Mouse (Mus musculus) telencephalon, adult 2 months (tissue): Measurements from ENCODE around the gene Pon2.

ENCODE experiments used
- DNase-seq: peaks from one replicate; pipeline ENCODE4 v3.0.0-alpha.2; 2011; ENCODE audit warnings: low read depth, low spot score

Gene Pon2

DNA sequence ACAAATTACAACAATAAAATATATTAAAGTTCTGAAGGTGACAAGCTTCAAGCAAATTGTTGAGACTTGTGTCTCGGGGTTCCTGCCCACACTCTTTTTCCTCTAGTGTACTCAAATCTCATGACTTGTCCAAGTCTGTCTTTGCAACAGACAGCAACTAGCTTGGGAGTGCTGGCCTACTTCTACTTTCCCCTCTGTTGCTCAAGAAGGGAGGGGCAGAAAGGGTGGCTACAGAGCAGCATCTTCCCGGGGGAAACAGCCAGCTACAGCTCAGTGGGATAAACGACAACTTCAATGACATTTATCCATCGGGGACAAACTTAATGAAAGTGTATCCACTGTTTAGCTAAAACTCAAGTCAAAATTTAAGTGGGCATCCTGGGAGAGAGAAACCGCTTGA is 5.4 kb downstream of the Pon2 start:
- no peak for DNase-seq

DNA sequence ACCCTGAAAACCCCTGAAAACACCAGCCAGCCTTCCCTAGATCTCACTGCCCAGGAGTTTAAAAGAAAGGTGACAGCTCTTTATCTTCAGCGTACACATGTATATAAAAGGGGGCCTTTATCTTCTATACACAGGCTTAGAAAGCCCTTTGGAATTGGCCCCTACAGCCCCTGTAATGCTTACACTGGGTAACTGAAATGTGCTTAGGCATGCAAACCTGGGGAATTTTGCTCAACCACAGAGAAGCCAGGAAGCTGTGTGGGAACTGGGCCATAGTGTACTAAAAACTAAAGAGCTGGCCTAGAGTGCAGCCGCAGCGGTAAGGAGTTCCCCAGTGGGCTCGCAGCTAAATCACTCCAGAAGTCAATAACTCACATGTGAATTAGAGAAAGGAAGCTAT is 6.8 kb downstream of the Pon2 start:
- DNase-seq: no peak

DNA sequence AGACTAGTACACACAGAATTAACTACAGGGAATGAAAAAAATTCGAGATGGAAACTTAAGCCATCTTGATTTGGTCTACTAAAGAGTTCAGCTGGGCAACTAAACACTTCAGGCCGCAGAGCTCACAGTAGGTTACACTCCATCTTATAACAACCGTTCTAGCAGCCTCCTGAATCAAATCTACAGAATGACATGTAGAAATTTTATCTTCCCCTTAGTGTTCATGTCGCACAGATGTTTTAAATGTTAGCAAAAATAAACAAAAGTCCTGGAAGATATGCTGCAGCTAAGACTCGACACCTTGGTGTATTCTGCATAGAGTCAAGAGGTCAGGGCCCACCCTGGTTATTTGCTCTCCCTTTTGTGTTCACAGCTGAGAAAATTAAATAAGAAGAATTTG is 10.3 kb downstream of the Pon2 start:
- DNase-seq: no peak

DNA sequence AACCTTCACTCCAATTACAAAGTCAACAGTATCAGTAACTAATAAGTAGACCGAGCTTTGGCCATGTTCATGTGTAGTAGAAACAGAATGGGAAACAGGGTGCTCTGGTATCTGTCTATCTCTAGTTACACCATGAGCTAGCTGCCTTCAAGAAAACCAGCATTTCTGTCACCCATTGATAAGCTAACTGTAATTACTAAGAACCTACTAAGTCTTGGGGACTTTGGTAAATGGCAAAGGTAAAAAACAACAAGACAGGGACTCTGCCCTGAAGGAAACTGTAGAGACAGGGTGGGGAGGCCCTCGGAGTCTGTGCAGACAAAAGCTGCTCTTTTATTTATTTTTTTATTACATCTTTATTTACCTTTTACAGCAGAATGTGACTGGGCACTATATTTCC is 10.9 kb downstream of the Pon2 start:
- DNase-seq: no peak

DNA sequence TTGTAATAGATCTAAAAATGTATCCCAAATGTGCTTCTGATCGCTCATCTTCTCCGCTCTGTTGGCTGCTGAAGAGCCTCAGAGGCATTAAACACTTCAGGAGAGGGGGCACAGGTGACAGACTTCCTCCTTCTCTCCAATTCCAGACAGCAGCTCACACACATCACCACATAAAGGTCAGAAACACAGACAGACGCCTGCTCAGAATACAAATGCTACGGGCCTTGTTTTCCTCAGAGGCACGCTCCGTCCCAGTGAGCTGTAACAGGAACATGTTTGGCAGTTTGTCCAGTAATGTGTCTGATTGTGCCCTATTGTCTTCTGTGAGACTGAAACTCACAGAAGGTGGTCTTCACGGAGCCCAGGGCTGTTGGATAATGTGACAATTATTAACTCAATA is 15.8 kb downstream of the Pon2 start:
- no peak for DNase-seq

DNA sequence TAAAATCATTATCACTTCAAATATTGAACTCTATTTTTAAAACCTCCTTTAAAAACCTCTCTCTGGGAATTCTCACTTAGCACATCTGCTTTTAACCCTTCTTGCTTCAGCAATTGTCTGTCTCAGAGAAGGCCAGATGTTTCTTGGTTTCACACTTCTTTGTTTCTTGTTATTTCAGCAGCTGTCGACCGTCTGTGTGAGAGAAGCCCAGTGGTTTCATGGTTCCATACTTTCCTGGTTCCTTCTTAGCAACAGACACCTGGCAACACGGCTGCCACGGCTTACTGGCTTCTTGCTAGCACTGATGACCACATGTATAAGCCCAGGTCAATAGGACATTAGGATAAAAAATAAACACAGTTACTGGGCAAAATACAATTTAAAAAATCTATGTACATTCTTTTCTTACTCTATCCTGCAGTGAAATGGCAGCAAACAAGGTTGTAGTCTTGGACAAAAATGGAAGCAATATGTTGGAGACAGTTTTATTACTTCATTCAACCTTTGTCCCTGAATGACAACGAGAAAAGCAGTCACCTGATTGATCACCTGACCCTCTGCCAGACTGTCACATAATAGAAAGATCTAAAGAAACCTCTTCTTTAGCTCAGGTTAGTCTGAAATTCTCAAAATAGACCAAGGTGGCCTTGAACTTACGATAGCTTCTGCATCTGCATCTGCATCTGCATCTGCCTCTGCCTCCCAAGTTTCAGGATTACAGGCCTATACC is 17.5 kb downstream of the Pon2 start:
- no peak for DNase-seq

DNA sequence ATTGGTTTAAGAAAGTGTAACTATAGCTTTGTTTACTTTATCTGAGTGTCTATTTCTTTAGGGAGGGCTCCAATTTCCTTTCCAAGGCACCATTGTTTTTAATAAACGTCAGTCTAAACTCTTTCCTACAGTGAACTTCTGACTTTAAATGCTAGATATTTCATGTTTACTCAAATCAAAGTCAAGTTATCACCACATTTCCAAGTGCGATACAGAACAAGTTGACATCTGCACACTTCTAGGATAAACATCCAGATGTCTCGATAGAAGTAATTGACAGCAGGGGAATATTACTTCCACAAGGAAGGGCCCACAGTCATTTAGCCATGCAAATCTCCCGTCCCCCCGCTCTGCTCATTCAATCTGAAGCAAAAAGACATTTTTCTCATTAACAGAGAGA is 20.3 kb downstream of the Pon2 start:
- DNase-seq: no peak

DNA sequence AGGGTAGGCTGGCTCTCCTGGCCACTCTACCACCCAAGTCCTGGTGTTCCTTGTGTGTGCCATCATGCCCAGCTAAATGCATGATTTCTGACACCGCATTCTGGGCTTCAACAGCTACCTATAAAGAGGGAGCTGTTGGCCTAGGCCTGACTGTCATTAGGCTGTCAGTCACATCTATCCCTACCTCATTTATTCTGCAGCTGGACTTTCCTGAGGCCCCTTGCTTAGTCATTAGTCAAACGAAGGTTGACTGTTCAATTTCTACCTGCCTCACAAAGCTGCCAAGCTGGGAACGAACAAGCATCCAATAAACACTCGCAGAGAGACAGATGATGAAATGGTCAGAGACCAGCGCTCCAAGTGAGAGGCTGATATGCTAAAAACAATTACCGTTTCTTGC is 28.6 kb downstream of the Pon2 start:
- DNase-seq: no peak

DNA sequence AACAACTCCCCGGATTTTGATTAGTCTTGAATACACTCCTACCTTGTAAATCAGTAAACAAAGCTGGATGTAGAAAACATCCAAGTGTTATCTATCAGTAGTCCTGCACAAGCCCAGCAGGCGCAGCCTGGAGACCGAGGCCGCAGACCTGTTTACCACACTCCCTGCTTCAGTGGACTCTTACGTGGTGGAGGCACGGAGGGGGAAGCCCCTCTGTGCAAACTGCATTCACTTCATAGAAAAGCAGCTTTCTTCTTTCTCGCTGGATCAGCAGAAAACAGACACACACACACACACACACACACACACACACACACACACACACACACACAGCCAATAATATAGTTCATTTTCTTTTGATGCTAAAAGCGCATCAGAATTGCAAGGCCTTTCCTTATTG is 33.5 kb downstream of the Pon2 start:
- no peak for DNase-seq

DNA sequence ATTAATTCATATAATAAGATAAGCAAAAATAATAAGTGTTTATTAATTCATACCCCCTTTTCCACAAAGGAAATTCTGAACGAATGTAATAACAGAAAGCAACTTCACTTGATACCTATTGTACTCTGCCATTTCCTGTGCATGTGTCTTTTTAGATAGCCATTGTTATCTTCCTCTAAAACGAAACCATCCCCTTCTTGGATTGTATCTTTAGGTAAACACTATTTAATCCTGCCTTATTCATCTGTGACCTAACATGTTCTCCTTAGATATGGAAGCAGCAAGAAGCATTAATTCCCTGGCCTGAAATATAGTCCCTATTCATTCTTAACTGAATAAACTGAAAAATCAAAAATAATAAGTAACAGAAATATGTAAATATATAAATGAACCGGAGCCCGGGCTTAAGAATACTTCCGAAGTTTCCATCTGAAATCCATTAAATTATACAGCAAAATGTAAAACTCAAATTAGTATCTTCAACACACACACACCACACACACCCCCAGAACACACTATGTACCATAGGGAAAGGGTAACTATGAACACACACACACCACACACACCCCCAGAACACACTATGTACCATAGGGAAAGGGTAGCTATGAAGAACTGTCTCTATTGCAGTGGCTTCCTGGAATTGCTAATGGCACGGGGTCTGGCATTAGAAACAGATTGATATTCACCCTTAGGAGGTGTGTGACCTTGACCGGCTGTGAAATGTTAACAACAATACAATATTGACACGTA is 34.8 kb downstream of the Pon2 start:
- no peak for DNase-seq

DNA sequence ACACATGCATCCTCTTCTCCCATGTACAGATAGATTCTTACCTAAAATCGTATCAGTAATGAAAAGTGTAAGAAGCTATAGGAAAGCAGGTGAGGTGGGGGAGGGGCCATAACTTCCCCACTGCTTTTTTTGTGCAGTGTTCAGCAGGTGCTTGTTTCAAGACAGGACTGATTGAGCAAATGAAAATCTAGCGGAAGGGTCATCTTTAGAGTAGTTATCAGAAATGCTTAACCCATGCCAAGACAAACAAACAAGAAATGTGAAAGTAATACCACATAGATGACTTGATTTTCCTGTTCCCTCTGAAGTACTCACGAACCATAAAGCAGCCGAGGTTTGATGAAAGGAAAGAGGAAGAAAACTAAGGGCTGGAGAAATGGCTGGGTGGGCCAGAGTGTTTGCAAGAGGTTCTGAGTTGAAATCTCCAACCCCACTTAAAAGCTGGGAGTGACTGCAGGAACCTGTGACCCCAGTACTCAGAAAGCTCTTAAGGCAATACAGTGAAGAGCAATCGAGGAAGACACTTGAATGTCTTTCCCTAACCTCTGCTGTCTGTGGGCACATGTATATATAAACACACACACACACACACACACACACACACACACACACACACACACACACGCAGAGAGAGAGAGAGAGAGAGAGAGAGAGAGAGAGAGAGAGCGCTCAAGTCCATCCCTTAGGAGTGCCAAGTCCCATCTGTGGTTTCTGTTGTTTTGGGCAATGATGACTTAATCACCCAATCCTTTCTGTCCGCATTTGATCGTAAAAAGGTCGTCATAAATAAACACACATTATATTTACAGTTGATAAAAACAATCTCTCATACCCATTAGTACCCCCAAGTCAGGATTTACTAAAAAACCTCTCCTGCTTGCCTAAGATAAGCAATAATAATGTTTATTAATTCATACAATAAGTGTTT is 35.7 kb downstream of the Pon2 start:
- no peak for DNase-seq

DNA sequence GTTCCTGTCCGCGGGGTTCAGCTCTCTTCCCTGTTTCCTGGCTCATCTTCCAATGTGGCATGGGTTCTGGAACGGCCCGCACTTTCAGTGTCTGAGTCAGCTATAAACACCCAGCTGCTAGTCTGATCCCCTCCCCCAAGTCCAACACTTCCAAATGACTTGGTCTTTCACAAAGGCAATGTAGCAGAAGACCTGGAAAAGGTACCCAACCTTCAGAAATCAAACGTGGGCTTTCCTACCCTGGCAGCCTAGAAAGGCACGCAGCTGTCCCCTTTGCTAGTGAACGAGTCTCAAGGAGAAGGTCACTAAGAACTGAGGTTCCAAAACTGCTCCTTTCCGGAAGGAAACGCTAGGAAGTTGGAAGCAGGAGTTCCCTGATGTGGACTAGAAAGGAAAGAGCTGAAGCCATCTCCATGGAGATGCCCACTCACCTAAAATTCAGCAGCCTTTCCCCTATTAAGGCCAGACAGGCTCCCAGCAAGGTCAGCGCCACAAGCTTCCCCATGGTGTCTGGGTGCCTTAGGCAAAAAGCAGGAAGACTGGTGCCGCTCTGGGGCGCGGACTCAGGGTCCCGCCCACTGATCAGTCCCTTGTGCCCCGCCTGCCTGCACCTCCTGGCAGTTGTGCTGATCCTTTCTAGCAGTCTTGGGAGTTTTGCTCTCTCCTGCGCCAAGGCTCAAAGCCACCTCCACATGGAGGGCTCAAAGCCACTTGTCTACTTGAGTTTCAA is 42.4 kb downstream of the Pon2 start, which contains the start of gene Pon3:
Pon3 (minus strand) TSS at position 565 of the 730 bp plus-strand sequence.
- DNase-seq: no peak

DNA sequence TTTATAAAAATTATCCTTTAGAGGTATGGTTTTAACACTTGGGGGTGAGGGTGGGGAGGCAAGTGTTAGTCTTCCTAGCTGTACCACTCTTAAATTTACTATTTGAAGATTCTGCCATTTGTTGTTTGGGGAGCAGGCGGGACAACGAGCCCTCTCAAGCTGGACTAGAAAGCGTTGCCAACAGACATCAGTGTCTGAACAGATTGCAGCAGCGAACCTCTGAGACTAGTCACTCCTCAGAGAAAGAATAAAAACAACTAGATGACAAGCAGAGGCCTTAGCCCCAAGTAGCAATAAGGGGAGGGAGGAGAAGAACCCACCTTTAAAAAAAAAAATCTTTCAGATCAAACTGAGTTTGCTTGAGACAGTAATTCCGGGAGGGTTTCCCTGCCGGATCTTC is 43.0 kb downstream of the Pon2 start:
- DNase-seq: no peak

DNA sequence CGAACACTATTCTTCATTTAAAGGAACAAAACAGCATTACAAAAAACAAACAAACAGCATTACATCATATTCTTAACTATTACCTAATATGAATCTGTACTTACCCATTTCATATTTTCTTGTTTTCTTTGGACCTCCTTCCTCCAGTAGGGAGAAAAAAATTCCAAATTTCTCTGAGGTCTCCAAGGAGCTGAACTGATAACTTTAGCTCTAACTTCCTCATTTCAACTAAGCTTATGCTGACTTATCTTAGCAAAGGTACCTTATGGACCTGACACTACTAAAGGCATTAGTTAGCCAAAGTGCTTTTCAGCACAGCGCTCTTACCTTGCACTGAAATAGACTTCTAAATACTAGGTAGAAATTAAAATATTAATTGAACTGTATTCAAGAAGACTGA is 43.4 kb downstream of the Pon2 start:
- DNase-seq: no peak

DNA sequence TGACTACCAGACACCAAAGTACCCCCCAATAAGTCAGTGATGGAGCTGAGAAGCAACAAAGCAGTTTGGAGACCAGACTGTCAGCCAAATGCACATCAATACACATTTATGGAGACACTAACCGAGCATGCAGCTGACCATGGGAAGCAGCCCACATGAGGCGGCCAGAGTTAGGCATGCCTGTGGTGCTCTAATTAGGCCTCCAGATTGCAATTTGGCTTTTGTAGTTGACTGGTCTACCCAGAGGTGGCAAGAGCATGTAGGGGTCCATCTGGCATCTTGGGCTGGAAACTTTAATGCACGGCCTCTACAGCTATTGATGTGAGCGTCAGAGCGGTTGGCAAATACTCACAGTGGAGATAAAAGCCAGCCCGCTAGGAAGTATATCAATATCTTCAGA is 52.3 kb downstream of the Pon2 start:
- no peak for DNase-seq

DNA sequence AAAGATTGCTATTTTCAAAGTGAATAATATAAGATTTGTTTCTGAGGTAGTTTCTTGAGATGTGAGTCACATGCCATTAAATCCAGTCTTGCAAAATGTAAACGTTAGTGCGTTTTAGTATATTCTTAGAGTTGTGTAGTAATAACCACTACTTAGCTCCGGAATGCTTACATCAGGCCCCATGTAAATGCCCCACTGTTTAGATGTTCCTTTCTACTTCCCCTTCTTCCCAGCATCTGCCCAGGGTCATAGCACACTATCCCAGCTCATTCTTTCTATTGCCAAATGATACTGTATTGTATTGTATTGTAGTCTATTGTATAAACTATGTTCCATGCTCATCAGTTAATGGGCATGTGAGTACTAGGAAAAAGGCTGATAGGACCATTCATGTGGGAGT is 59.5 kb downstream of the Pon2 start:
- no peak for DNase-seq

DNA sequence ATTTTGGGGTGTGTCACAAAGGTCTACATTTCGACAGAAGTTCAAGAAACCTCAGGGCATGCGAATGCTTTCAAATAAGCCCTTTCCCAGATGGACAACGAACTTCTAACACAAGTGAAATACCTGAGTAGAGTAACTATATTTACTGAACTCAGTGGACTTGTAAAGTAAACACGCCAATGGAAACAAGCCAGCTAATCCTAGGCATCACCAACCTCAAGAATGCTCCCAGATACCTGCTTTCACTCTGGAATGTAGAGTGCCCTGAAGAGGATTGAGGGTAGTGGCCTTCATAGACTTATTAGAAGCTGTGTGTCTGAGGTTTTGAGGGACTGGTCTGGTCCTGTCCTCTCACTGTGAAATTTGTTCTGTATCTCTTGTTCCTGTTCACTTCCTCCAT is 60.7 kb downstream of the Pon2 start:
- DNase-seq: no peak

DNA sequence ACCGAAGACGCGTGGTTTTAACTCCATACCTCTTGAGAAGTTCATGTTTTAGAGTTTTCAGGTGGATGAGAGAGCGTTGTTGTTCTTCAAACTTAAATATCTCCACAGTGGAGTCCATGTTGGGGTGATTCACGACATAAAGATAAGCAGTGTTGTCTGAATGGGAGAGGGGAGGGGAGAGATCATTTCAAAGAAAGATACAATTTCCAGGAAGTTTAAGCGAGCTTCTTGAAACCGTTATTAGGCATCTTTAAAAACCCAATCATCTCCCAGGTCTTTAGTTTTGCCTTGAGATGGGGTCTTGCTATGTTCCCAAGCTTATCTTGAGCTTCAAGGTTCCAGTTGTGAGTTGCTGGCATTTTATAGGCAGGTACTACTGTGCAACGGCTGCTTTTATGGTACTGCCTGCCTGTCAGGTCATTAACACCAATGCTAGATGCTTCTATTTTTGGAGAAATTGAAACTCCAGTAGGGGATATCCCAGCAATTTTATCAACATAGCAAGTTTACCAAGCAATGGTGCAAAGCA is 61.3 kb downstream of the Pon2 start:
- DNase-seq: no peak

DNA sequence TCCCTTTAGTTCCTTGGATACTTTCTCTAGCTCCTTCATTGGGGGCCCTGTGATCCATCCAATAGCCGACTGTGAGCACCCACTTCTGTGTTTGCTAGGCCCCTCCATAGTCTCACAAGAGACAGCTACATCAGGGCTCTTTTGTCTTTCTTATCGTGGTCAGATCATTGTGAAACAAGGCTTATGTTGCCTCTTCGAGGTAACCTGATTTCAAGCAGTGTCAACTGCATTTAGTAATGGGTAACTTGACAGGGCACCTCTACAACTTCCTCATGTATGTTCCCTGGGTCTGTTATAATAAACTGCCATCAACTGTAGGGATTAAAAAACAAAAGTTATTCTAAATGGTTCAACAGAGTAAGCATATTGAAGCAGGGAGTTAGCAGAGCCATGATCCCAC is 63.7 kb downstream of the Pon2 start:
- DNase-seq: no peak

DNA sequence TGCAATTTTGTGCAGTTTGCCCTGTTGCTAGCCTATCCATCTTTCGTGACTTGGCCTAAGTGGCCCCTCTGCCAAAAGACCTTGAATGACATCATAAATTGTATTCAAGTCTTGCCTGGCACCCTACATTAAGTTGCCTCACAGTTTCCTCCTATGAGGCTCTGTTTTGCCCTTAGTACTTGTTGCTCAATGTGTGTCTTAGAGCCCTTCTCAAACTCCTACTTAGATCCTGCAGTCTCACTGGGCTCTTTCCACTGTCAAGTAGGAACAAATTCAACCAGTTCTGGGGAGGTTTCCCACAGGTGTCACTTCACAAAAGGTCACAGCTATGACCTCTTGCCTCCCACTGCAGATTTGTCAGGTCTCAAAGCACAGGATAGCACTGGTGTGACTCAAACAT is 64.4 kb downstream of the Pon2 start:
- no peak for DNase-seq

DNA sequence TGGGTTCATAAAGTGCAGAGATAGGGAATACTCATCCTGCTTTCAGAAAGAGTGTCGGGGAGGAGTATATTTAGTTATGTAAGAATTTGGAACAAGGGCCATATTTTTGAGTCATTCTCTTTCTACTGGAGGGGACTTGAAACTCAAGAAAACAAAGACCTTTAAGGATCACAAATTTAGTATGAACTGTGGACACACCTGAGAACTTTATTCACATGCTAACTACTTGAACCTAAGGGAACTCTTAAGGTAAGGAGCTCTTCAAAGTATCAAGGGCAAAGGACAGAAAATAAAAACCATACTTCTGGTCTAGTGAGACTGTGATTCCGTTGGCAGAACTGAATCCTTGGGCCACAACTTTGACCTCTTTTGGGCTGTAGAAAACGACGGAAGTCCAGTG is 66.2 kb downstream of the Pon2 start:
- no peak for DNase-seq
